Mouse (Mus musculus) lung, embryonic 15.5 days (tissue): ENCODE measurements around the gene Zscan29. TPM values are rescaled to one million over a fixed set of nuclear protein-coding genes. Genes with fewer than 3 reads are reported as not detected.

Experiments used
- ATAC-seq: fragments of 200-750 bp; cut with Nextera tagmentation; 2 replicates; pipeline ENCODE4 v1.8.0; 2017; ENCODE audit warnings: moderate number of reproducible peaks, borderline replicate concordance; ENCODE audit not compliant: low FRiP score, low TSS enrichment; ENCODE audit errors: extremely low read depth
- H3K27ac ChIP-seq: fragments of 300-500 bp; sonication (generic); 2 replicates; pipeline ENCODE4 v1.5.1; 2015; ENCODE audit warnings: moderate library complexity, mild to moderate bottlenecking, inconsistent platforms
- H3K27me3 ChIP-seq: fragments of 300-500 bp; sonication (generic); 2 replicates; pipeline ENCODE4 v1.6.1; 2015; ENCODE audit warnings: inconsistent platforms
- H3K36me3 ChIP-seq: fragments of 300-500 bp; sonication (generic); 2 replicates; pipeline ENCODE4 v1.6.1; 2015; ENCODE audit warnings: inconsistent platforms
- H3K4me1 ChIP-seq: fragments of 300-500 bp; sonication (generic); 2 replicates; pipeline ENCODE4 v1.6.1; 2015; ENCODE audit warnings: inconsistent platforms
- H3K4me2 ChIP-seq: fragments of 300-500 bp; sonication (generic); 2 replicates; pipeline ENCODE4 v1.6.1; 2015; ENCODE audit warnings: inconsistent platforms, mild to moderate bottlenecking, moderate library complexity
- H3K4me3 ChIP-seq: fragments of 300-500 bp; sonication (generic); 2 replicates; pipeline ENCODE4 v1.5.1; 2015; ENCODE audit warnings: mild to moderate bottlenecking, inconsistent platforms
- H3K9ac ChIP-seq: fragments of 300-500 bp; sonication (generic); 2 replicates; pipeline ENCODE4 v1.6.1; 2015; ENCODE audit warnings: inconsistent platforms
- H3K9me3 ChIP-seq: fragments of 300-500 bp; sonication (generic); 2 replicates; pipeline ENCODE4 v1.6.1; 2016; ENCODE audit warnings: inconsistent platforms
- WGBS: fragments of 180-500 bp; shearing (Covaris S2); methylation state at CpG from one replicate; pipeline ENCODE4 v1.1.7; 2015; 5-methylcytosine and 5-hydroxymethylcytosine counted together
- polyA plus RNA-seq: library from polyadenylated mRNA; unstranded; fragments of >200 nt; fragmentation: Nextera tagmentation; extraction: Ambion mirVana; gene quantifications from 2 replicates; pipeline ENCODE4 v1.2.1, GENCODE M21; 2015

Zscan29 gene
- polyA plus RNA-seq: 8.3 and 9.7 TPM in 2 replicates

GRCm38 (mm10) chr2:121170980-121171742 is at the start of gene Zscan29:
TSS of gene Zscan29 (minus strand) at chr2:121171125.
- no peaks in the 10 kb centered on the region for H3K9me3 ChIP-seq
- H3K4me1 ChIP-seq: peaks cover 18% of the 10 kb centered on the region
- peak; percentile 96 for ATAC-seq
- H3K4me3 ChIP-seq: peak within 1 kb of the TSS; percentile 70
- H3K27me3 ChIP-seq: no peaks in the 10 kb centered on the region
- peak within 1 kb of the TSS; percentile 91 for H3K27ac ChIP-seq
- peak within 1 kb of the TSS; percentile 74 for H3K4me2 ChIP-seq
- H3K9ac ChIP-seq: peak within 1 kb of the TSS; percentile 86
- H3K36me3 ChIP-seq: peaks cover 26% of the 10 kb centered on the region
- WGBS: under 1% methylated on average over 66 of the region's 66 CpGs

GRCm38 (mm10) chr2:121219994-121220393 is 49.1 kb upstream of the Zscan29 start:
- no peak for ATAC-seq
- no peak overlapping the region for H3K4me3 ChIP-seq
- H3K27ac ChIP-seq: no peak overlapping the region
- no peak overlapping the region for H3K9ac ChIP-seq
- H3K36me3 ChIP-seq: peaks cover 45% of the 10 kb centered on the region
- H3K27me3 ChIP-seq: no peaks in the 10 kb centered on the region
- H3K9me3 ChIP-seq: no peaks in the 10 kb centered on the region
- no peak overlapping the region for H3K4me2 ChIP-seq
- H3K4me1 ChIP-seq: no peaks in the 10 kb centered on the region

DNA sequence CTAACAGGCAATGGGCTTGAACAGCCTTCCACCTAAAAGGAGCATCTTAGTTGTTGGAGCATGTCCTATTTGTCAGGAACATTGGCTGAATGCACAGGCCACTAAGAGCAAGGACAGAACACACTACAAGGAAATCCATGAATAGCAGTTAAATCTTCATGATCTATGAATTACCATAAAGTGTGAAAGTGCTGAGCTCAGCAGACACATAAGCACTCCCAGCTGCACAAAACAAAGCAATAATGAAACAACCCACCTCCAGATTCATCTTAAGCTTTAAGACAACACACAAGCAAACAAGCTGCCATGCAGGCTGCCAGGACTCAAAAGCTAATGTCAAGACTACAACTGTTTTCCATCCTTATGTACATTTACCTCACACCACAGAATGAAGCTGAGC is 48.3 kb upstream of the Zscan29 start:
- no peak overlapping the region for H3K4me3 ChIP-seq
- no peak for ATAC-seq
- H3K4me2 ChIP-seq: no peak overlapping the region
- H3K27ac ChIP-seq: no peak overlapping the region
- H3K27me3 ChIP-seq: no peaks in the 10 kb centered on the region
- no peaks in the 10 kb centered on the region for H3K4me1 ChIP-seq
- peaks cover 46% of the 10 kb centered on the region for H3K36me3 ChIP-seq
- no peak overlapping the region for H3K9ac ChIP-seq
- no peaks in the 10 kb centered on the region for H3K9me3 ChIP-seq

DNA sequence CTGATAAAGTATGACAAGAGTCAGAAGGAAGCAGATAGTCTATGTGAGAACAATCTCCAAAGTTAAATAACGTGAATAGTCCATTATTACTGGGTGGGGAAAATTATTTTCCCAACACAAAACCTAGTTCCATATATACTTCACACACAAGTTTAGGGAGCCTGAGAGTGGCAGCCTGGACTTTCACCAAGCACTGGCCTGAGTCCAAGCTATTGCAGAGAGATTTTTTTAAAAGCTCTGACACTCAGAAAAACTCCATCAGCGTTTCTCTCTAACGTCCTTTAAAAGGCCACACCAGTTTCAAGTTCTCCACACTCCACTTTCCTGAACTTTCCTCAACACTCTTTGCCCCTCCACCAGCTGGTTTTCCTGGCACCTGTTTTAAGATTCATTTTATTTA is 43.6 kb upstream of the Zscan29 start:
- H3K9me3 ChIP-seq: no peaks in the 10 kb centered on the region
- H3K4me3 ChIP-seq: no peak overlapping the region
- H3K4me2 ChIP-seq: no peak overlapping the region
- no peaks in the 10 kb centered on the region for H3K4me1 ChIP-seq
- H3K27me3 ChIP-seq: no peaks in the 10 kb centered on the region
- H3K36me3 ChIP-seq: peaks cover 43% of the 10 kb centered on the region
- H3K27ac ChIP-seq: no peak overlapping the region
- no peak for ATAC-seq
- no peak overlapping the region for H3K9ac ChIP-seq
- WGBS: 68% methylated on average over 3 of the region's 3 CpGs

- no peak overlapping the region for H3K4me2 ChIP-seq
- H3K27me3 ChIP-seq: no peaks in the 10 kb centered on the region
- no peak overlapping the region for H3K4me3 ChIP-seq
- no peak overlapping the region for H3K9ac ChIP-seq
- ATAC-seq: no peak
- H3K9me3 ChIP-seq: no peaks in the 10 kb centered on the region
- WGBS: 87% methylated on average over 3 of the region's 3 CpGs
- H3K4me1 ChIP-seq: no peaks in the 10 kb centered on the region
- peaks cover 80% of the 10 kb centered on the region for H3K36me3 ChIP-seq
- H3K27ac ChIP-seq: no peak overlapping the region
These were observed 35.6 kb upstream of the Zscan29 start for GRCm38 (mm10) chr2:121206541-121206940.

- H3K4me1 ChIP-seq: no peaks in the 10 kb centered on the region
- H3K27me3 ChIP-seq: no peaks in the 10 kb centered on the region
- H3K9ac ChIP-seq: no peak overlapping the region
- H3K9me3 ChIP-seq: no peaks in the 10 kb centered on the region
- peaks cover 82% of the 10 kb centered on the region for H3K36me3 ChIP-seq
- H3K27ac ChIP-seq: no peak overlapping the region
- H3K4me3 ChIP-seq: no peak overlapping the region
- no peak overlapping the region for H3K4me2 ChIP-seq
- no peak for ATAC-seq
- WGBS: 91% methylated on average over 17 of the region's 17 CpGs
These were observed 33.4 kb upstream of the Zscan29 start for GRCm38 (mm10) chr2:121204276-121204675.

DNA sequence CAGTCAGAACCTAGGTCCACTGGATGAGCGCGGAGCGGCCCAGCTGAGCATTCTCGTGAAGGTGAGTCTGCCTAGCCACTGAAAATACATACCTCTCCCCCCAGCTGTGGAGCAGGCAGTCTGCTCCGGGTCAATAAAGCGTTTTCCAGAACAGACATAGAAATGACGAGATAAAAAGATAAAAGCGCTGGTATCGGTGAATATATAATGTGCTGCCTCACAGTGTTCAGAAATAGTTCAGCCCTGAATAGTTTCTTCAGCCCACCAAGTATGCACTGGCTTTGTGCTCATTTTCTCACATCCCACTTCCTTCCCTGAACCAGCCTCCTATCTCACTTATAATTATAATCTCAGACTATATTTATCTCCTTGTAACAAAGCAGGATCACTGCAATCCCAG is 24.5 kb upstream of the Zscan29 start:
- H3K4me2 ChIP-seq: no peak overlapping the region
- ATAC-seq: no peak
- H3K27me3 ChIP-seq: no peaks in the 10 kb centered on the region
- no peak overlapping the region for H3K9ac ChIP-seq
- no peak overlapping the region for H3K4me3 ChIP-seq
- peaks cover 95% of the 10 kb centered on the region for H3K36me3 ChIP-seq
- no peaks in the 10 kb centered on the region for H3K9me3 ChIP-seq
- no peak overlapping the region for H3K27ac ChIP-seq
- H3K4me1 ChIP-seq: no peaks in the 10 kb centered on the region
- WGBS: 90% methylated on average over 9 of the region's 9 CpGs

GRCm38 (mm10) chr2:121188530-121188929 is 17.6 kb upstream of the Zscan29 start:
- peaks cover 79% of the 10 kb centered on the region for H3K36me3 ChIP-seq
- no peak for ATAC-seq
- no peak overlapping the region for H3K27ac ChIP-seq
- whole genome bisulfite sequencing: 78% methylated on average over 1 of the region's 1 CpGs
- no peak overlapping the region for H3K4me2 ChIP-seq
- H3K4me1 ChIP-seq: no peaks in the 10 kb centered on the region
- H3K9ac ChIP-seq: no peak overlapping the region
- no peak overlapping the region for H3K4me3 ChIP-seq
- H3K9me3 ChIP-seq: no peaks in the 10 kb centered on the region
- H3K27me3 ChIP-seq: no peaks in the 10 kb centered on the region

- Histone ChIP-seq H3K4me1 (no peaks in the 10 kb centered on the region), H3K9ac (no peak overlapping the region), H3K9me3 (no peaks in the 10 kb centered on the region), H3K4me2 (no peak overlapping the region), H3K4me3 (no peak overlapping the region), H3K27me3 (no peaks in the 10 kb centered on the region), H3K36me3 (peaks cover 59% of the 10 kb centered on the region), H3K27ac (no peak overlapping the region)
- WGBS: 90% methylated on average over 7 of the region's 7 CpGs
- no peak for ATAC-seq
These were observed 13.2 kb upstream of the Zscan29 start for GRCm38 (mm10) chr2:121184142-121184541.

- H3K27me3 ChIP-seq: no peaks in the 10 kb centered on the region
- H3K4me1 ChIP-seq: no peaks in the 10 kb centered on the region
- H3K9me3 ChIP-seq: no peaks in the 10 kb centered on the region
- peaks cover 59% of the 10 kb centered on the region for H3K36me3 ChIP-seq
- no peak overlapping the region for H3K4me2 ChIP-seq
- WGBS: 79% methylated on average over 5 of the region's 5 CpGs
- ATAC-seq: no peak
- H3K4me3 ChIP-seq: no peak overlapping the region
- H3K9ac ChIP-seq: no peak overlapping the region
- H3K27ac ChIP-seq: no peak overlapping the region
These were observed 12.5 kb upstream of the Zscan29 start for GRCm38 (mm10) chr2:121183431-121183830.

- Histone ChIP-seq H3K4me3 (no peak overlapping the region), H3K36me3 (peaks cover 60% of the 10 kb centered on the region), H3K4me1 (no peaks in the 10 kb centered on the region), H3K4me2 (no peak overlapping the region), H3K9me3 (no peaks in the 10 kb centered on the region), H3K27ac (no peak overlapping the region), H3K27me3 (no peaks in the 10 kb centered on the region), H3K9ac (no peak overlapping the region)
- no peak for ATAC-seq
- 88% methylated on average over 3 of the region's 3 CpGs for WGBS
These were observed 8.0 kb upstream of the Zscan29 start for GRCm38 (mm10) chr2:121178828-121179479.

DNA sequence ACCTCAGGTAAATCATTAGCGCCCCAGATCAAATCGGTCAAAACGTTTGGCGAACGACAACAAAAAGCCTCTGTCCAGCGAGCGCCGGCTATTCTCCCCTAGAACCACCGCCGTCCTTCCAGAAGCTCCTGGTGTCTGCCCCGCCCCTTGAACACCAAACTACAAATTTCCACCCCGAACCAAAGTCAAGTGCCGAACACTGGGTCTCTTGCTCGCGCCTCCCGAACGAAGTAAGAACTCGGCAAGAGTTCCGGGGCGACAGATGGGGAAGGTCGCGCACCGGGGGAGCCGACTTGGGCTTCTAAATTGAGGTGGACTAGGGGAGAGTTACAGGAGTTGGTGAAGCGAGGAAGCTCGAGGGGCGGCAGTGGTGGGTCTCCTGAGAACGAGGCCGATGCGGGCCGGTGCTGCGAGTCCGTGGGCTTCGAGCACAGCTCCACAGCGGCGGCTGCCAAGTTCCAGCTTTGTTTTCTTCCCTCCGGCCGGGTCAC is 399 bp downstream of the Zscan29 start, which contains the start of gene Tubgcp4:
Gene Tubgcp4, plus strand, starts transcription at position 174 of the 491 bp plus-strand sequence.
- peak; percentile 47 for ATAC-seq
- peak within 1 kb of the TSS; percentile 91 for H3K27ac ChIP-seq
- H3K4me3 ChIP-seq: peak within 1 kb of the TSS; percentile 70
- H3K27me3 ChIP-seq: no peaks in the 10 kb centered on the region
- H3K36me3 ChIP-seq: peaks cover 25% of the 10 kb centered on the region; the same call in 1 of the 2 replicates
- H3K9ac ChIP-seq: peak within 1 kb of the TSS; percentile 86
- peak within 1 kb of the TSS; percentile 74 for H3K4me2 ChIP-seq
- WGBS: under 1% methylated on average over 38 of the region's 38 CpGs
- no peaks in the 10 kb centered on the region for H3K9me3 ChIP-seq
- peaks cover 18% of the 10 kb centered on the region for H3K4me1 ChIP-seq
